Mouse (Mus musculus): ENCODE results near the gene Sema4b.

Sema4b gene

DNA sequence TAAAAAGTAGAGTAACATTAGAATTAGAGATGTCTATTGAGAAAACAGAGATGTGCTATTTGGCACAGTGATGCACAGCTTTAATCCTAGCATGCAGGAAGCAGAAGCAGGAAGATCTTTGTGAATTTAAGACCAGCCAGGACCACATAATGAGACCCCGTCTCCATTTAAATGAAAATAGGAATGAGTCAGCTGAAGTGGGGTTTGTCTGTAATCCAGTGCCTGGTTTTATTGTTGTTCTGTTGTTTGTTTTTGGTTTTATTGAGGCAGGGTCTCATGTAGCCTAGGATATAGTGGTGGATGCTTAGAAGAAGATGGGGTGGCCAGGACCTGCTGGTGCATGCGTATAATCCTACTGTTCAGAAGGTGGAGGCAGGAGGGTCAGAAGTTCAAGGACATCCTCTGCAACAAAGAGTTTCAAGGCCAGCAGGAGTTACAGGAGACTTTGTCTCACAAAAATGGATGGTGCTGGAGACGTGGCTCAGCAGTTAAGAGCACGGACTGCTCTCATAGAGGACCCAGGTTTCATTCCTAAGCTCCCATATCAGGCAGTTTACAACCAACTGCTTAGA lies 34.6 kb downstream of the Sema4b start:
- no peak for DNase-seq

DNA sequence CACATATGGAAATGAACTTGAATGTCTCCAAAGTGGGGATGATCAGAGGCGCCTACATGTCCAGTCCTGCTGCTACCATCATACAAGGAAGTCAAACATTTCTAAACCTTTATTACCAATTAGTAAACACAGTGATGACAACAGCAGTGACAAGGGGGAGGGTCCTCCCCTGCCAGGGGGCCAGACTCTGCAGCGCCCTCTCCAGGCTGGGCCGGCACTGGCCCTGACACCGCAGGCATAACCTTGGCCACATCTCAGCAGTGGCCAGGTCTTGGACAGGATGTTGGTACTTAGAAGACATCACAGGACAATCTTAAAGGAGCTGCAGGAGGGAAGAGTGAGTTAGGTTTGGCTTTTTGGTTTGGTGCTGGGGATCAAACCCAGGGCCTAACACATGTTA lies 40.4 kb downstream of the Sema4b start:
- no peak for DNase-seq

DNA sequence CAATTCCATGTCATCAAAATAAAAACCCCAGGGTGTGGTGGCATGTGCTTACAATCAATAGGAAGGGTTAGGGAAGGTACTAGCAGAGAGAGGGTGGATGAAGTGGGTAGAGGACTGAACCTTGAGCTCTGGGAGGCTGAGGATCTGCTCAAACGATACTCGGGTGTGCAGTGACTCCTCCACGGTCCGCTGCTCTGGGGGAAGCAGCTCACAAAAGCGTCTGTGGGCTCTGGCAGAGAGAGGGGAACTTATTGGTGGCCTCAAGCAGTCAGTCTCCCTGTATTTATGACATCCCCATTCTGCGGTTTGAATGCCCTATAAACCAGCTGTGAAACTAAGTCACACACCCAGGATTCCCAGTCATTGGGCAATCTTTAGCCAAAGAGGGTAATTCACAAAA lies 43.6 kb downstream of the Sema4b start:
- DNase-seq: no peak

DNA sequence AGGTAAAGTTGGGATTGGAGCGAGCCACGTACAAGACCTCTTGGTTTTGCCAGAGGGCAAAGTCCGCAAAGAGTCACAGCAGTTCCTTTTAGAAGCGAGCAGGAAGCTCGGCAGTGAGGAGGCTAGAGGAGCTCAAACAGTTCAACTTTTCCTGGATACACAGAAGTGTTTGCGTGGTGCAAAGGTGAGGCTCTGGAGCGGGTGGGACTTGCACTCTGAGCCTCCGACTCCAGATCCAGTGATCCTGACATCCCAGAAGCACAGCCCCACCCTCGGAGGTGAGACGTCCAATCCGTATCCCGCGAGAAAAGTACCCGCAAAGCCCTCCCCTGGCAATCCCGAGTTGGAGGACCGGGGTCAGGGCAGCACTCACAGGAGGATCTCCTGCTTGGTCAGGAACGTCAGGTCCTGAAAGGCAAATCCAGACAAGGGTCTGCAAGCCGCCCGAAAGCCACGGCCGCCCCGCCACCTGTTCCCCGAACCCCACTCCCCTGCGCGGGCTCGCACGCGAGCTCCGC lies 45.4 kb downstream of the Sema4b start:
- peak; percentile 68 for DNase-seq

DNA sequence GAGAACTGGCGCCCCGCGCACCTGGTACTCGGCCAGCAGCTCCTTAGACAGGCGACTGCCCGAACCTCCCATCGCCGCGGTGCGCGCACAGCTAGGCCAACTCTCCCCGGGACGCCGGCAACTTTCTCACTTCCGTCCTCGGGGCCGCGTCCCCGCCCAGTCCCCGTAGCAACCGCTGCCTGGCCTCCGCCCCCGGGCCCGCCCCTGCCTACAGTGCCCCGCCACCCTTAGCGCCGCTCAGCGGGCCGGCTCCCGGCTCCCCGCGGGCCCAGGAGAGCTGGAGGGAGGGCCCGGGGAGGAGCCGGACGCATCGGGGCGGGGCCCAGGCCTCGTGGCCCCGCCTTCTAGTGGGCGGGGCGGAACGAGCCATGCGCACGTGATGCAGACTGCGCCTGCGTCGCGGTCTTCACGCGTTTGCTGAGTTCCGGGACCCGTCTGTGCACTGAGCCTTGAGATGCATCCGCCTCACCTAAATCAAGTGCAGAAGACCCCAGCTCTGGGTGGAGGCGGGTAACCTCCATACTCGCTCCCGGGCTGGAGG lies 45.9 kb downstream of the Sema4b start, which contains the start of the genes Cib1 and Gdpgp1:
TSS of gene Cib1 (minus strand) at position 325 of the 541 bp plus-strand sequence.
TSS of gene Gdpgp1 (plus strand) at position 377 of the 541 bp plus-strand sequence.
- peak; percentile 97 for DNase-seq

DNA sequence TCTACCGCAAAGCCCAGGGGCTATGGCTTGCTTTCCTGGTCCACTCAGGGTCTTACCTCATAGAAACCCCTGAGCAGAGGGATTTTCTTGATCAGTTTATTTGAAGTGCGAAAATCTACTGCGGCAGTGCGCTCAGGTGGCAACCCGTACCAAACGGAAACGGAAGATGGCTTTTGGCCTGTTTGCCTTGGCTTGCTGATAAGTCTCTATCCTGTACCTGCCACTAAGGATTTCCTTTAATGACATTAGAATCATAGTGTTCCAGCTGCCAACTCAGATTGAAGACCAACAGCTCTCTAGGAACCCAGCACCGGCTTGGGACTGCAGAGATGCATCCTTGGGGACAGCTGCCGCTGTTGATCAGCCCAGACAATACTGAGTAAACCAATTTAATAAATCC lies 47.2 kb downstream of the Sema4b start:
- no peak for DNase-seq

DNA sequence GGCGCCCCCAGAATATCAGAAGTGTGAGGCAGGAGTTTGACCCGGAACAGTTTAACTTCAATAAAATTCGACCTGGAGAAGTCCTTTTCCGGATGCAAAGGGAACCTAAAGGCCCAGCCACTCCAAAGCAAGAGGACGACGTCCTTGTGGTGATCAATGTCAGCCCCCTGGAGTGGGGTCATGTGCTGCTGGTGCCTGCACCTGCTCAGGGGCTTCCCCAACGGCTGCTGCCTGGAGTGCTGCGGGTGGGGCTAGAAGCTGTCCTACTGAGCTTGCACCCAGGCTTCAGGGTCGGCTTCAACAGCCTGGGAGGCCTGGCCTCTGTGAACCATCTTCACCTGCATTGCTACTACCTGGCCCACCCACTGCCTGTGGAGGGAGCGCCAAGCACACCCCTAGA lies 51.9 kb downstream of the Sema4b start:
- DNase-seq: no peak

DNA sequence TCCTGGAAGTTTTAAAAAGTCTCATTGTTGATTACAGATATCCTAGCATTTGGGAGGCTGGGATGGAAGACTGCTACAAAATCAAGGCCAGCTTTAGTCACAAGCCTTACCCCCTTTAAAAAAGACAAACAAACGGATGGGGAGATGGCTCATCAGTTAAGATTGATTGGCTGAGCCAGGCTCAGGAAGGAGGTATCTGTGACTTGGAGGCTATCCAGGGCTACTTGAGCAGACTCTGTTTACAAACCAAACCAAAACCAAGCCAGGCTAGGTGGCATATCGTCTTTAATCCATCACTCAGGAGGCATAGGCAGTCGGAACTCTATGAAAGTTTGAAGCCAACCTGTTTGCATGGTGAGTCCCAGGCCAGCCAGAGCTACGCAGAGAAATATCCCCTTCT lies 55.0 kb downstream of the Sema4b start:
- DNase-seq: peak; percentile 15

DNA sequence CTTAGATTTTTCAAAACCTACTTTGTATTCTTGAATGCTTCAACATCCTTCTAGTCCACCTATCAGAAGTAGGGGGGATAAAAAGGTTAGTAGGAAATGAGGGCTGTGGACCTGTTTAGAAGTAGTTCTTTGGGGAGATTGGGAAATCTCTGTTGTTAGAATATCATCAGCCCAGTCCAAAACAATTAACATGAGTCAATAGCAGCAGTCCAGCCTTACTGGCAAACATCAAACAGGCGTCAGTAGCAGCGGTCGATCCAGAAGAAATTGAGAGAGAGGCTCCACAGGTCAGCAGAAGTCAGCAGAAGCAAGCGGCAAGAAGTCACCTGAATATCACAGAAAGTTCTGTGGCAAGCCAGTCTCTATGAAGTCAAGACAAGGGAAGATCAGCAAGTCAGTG lies 58.2 kb downstream of the Sema4b start:
- DNase-seq: no peak

DNA sequence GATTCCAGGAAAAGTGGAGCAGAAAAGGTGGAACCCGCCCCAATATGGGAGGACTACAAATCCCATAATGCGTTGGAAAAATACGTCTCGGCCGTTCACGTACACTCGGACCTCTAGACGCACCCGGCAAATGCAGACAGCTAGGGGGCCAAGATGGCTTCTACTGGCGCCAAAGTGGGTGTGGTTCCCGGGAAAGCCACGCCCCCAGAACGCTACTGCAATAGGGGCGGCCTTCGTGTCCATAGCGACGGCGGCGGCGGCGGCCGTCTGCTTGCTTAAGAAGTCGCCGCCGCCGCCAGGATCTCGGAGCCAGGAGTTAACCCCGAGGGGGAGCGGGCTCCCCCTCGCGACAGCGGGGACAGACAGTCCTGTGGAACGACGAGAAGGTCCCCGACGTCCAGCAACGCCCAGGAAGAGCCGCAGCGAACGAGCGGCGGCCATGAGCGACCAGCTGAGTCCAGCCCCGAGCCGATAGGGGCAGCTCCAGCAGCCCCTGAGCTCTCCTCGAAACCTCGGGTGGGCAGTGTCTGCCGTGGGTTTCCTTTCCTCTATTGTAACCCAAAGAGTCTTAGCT lies 59.6 kb downstream of the Sema4b start, which contains the start of gene Ttll13:
TSS of gene Ttll13 (plus strand) at position 229 of the 574 bp plus-strand sequence.
- DNase-seq: peak; percentile 99

DNA sequence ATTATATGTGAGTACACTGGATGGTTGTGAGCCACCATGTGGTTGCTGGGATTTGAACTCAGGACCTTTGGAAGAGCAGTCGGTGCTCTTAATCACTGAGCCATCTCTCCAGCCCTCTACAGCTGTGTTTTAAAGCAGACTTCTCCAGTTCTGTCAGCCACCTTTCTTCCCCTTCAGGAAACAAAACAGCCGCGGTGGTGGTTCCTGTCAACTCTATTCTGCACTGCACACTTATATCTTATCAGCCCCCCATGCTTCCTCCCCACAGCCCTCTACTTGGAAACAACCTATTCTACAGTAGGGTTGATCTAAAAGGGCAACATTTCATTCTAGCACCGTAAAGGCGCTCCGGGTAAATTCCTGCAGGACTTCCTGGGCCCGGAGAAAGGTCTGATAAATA lies 60.2 kb downstream of the Sema4b start:
- DNase-seq: peak; percentile 15

DNA sequence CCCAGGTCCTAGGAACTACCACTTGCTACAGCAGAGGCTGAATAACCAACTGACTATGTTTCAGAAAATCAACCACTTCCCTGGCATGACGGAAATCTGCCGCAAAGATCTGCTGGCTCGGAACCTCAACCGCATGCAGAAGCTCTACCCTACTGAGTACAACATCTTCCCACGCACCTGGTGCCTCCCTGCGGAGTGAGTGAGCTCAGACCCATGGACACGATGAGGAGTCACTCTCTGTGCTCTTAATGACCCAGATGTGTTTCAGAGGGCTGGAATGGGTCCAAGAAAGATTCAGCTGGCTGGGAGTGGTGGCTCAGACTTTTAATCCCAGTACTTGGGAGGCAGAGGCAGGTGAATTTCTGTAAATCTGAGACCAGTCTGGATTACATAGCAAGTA lies 65.8 kb downstream of the Sema4b start:
- DNase-seq: no peak

DNA sequence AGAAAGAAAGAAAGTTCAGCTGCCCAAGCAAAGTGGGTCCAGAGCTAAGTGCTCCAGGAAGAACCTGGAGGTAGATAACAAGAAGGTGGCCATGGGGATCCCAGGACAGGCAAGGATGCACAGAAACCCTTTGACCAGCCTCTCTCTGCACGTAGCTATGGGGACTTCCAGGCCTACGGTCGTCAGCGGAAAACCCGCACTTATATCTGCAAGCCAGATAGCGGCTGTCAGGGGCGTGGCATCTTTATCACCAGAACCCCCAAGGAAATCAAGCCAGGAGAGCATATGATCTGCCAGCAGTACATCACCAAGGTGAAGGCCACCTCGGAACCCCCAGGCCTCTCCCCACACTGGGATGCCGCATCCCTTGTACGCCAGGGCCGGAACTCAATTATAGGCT lies 66.2 kb downstream of the Sema4b start:
- DNase-seq: no peak

DNA sequence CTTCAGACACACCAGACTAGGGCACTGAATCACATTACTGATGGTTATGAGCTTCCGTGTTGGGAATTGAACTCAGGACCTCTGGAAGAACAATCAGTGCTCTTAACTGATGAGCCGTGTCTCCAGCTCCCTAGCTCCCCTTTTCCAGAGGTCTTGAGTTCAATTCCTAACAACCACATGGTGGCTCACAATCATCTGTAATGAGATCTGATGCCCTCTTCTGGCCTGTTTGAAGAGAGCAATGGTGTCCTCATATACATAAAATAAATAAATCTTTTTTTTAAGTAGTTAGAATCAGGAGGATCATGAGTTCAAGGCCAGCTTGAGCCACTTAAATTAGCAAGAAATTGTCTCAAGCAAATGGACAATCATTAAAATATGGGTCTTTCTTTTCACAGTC lies 69.3 kb downstream of the Sema4b start:
- DNase-seq: no peak

DNA sequence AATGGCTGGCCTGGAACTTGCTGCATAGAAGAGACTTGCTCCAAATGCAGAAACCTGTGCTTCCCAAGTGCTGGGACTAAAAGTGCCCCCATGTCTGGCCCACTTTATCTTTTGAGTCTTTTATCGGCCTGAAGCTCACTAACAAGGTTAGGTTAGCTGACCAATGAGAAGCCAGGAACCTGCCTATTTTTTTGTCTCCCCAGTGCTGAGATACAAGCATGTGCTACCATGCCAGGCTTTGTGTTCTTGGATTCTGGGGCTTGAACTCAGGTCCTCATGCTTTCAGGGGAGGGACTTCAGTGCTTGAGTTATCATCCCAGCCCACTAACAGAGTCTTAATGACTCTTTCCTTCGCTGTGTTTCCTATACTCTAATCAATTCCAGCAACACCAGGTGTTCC lies 71.1 kb downstream of the Sema4b start:
- DNase-seq: no peak

DNA sequence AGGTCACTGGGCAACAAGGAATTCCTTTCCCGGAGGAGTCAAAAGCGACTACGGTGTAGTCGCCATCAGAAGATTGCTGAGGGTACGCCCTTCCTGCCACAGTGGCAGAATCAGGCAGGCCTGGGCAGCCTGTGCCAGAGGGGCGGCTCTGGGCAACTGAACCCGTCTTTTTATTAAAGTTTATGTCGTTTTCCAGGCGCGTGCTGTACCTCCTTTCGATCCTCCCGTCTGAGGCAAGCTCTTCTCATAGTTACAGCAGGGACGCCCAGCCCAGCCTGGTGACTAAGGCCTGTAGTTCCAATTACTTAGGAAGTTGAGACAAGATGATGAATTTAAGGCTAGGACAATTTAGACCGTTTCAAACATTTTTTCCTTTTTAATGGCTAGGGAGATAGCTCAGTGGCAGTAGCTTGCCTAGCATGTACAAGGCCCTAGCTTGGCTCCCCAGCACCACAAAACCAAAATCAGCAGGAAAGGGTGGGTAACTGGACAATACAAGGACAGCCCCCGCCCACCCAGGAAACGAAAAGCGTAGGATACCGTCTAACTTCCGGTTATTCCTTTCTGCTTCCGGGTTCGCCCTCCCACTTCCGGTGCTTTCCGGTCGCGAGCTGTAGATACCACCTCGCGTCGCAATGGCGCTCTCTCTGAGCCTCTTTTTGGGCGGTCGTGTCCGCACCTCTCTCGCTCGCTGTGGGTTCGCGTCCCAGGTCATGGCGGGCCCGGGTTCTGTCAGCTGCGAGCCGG lies 74.2 kb downstream of the Sema4b start, which contains the start of gene Ngrn:
TSS of gene Ngrn (plus strand) at position 591 of the 747 bp plus-strand sequence.
- DNase-seq: peak; percentile 95

DNA sequence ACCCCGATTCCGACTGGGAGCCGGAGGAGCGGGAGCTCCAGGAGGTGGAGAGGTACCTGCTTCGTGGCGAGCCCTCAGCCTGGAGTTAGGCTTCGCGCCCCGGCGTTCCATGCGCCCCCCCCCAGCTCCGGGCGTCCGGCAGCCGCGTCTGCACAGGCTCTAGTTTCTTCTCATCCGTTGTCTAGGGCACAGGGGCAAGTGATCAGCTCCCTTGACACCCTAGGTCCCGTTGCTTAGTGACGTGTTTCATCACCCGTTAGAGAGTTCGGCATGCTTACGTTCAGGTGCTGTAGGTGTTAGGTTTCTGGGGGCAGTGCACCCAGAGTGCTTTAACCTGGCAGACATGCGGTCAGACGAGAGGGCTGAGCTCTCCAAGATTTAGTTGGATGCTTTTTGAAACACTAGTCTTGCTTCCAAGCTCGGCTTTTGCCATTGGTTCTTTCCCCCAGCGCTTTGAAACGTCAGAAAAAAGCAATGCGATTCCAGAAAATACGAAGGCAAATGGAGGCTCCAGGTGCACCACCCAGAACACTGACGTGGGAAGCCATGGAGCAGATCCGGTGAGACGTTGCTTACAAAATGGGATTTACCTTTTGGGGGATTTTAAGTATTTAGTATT lies 74.8 kb downstream of the Sema4b start:
- DNase-seq: peak; percentile 17

DNA sequence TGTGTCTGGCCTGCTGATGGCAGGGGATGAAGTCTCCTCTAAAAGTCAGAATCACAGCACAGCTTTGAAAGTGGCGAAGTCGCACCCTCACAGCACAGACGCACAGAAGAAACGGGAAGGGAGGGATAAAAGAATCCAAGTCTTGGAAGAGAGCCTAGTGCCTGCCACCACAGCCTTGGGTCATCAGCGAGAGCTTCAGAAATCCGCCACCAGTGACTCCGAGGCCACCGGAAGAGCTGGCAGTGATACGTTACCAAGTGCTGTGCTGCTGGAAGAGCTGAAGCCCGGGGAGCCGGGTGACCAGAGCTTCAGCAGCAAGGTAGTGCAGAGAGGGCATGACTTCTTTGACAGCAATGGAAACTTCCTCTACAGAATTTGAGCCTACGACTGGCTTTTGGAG lies 78.0 kb downstream of the Sema4b start:
- DNase-seq: no peak

DNA sequence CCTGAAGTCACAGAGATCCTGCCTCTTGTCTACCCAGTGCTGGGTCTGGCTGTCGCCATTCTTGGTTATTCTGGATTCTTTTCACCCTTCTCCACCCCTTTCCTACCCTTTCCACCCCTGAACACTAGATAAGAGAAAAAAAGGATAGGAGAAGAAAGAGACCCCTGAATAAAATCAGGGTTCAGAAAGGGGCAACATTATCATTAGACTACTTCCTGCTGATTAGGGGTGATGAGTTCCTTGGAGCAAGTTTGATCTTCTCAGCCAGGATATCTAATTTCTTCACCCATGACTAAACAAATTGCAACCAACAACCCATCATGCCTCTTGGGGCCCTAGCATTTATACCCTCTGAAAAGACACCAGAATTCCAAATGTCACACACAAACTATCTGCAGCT lies 81.1 kb downstream of the Sema4b start:
- no peak for DNase-seq

DNA sequence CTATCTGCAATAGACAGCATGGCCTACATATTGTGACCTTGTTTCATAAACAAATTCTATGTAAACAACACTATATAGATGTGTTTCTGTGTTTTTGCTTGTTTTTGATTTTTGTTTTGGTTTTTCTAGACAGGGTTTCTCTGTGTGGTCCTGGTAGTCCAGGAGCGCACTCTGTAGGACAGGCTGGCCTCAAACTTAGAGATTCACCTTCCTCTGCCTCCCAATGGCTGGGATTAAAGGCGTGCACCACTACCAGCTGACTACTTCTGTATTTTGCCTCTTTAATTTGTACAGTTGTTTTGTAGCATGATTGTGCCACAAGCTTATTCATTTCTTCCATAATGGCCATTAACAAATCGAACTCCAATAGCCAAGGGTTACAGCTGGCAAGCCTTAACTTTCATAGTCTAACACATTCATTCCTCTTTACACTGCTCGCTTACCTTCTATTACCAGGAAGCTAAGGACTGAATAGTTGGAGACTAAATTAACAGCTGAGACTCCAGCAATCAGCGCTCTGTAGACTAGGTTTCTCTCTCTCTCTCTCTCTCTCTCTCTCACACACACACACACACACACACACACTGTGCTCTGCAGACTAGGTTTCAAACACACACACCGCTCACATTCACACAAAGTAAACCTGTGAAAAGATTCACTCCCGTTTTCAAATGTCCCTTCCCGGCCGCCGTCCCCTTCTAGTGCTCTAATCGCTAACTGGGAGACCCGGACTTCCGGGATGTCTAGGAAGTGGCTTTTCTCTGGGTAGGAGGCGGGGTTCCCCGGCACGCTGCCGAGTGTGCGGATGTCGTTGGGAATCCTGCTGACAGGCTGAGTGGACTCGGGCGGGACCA lies 82.5 kb downstream of the Sema4b start, which contains the start of gene Vps33b:
TSS of gene Vps33b (plus strand) at position 753 of the 854 bp plus-strand sequence.
- peak; percentile 99 for DNase-seq

DNA sequence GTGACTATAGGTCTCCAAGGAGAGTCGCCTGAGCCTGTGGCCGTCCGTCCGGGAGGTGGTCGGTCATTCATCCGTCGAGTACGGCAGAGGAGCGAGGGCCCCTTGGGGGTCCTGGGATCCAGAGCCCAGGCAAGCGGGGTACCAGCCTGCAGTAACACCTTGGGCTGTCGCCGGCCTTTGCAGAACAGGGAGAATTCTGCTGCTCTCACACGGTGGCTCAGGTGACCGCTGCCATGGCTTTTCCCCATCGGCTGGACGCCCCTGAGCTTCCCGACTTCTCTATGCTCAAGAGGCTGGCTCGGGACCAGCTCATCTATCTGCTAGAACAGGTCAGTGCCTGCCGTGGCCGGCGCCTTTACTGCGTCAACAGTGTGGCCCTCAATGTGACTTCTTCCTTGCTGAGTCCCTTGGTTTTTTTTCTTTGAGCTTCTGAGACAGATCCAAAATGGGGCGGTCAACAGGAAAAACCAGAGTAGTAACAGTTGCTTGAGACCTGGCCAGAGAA lies 83.2 kb downstream of the Sema4b start:
- DNase-seq: peak; percentile 50

DNA sequence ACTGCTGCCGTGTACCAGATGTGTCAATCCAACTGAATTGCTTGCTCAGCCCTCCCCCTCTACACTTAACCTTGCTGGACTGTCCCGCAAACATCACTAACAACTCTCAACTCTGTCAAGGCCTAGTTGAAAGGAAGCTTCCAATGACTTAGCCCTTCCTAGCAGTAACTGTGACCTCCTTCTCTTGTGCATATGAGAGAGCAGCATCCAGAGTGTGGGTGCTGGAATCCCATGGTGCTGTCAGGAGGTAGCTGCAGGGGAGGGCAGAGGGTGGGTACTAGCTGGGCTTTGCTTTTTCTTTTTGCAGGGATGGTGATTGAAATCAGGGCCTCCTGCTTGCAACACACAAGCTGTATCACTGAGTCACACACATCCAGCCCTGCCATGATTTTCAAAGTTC lies 86.8 kb downstream of the Sema4b start:
- no peak for DNase-seq
